Mouse (Mus musculus): ENCODE results near the gene Ywhae. TPM values are rescaled to one million over a fixed set of nuclear protein-coding genes. Genes with fewer than 3 reads are reported as not detected.

The Ywhae gene
- total RNA-seq, 2 experiments from 2014 or later, result 517 to 578 TPM

GRCm38 (mm10) chr11:75794602-75795320 is 62.1 kb downstream of the Ywhae start:
- no peak for DNase-seq (ENCODE audit: low spot score)

- DNase-seq (ENCODE audit: low spot score), result no peak
These were observed 62.6 kb downstream of the Ywhae start for GRCm38 (mm10) chr11:75795321-75795636.

- no peak for DNase-seq (ENCODE audit: low spot score)
These were observed 63.4 kb downstream of the Ywhae start, which contains the start of gene Doc2b for GRCm38 (mm10) chr11:75796029-75796445. Gene Doc2b (minus strand): TSS chr11:75796049.

- no peak for DNase-seq (ENCODE audit: low spot score)
These were observed 64.0 kb downstream of the Ywhae start for GRCm38 (mm10) chr11:75796536-75797246.

GRCm38 (mm10) chr11:75801369-75801768 is 68.7 kb downstream of the Ywhae start:
- DNase-seq (ENCODE audit: low spot score), result no peak

GRCm38 (mm10) chr11:75801771-75802550 is 69.3 kb downstream of the Ywhae start:
- DNase-seq (ENCODE audit: low spot score), result no peak

- DNase-seq (ENCODE audit: low spot score), result no peak
These were observed 74.8 kb downstream of the Ywhae start for GRCm38 (mm10) chr11:75807486-75807885.

GRCm38 (mm10) chr11:75810526-75810925 is 77.9 kb downstream of the Ywhae start:
- no peak for DNase-seq (ENCODE audit: low spot score)

- DNase-seq (ENCODE audit: low spot score), result peak; percentile 63
These were observed 79.2 kb downstream of the Ywhae start for GRCm38 (mm10) chr11:75811900-75812299.

GRCm38 (mm10) chr11:75813085-75813484 is 80.4 kb downstream of the Ywhae start:
- DNase-seq (ENCODE audit: low spot score), result no peak

Other genes starting within 250 kb of the Ywhae start
- 10 to 100 TPM; 70.1 to 70.9 TPM for gene Prpf8, start 246.1 kb upstream of the Ywhae start, total RNA-seq (2021)
- 10 to 100 TPM; 31.5 to 32.4 TPM for gene Rilp, start 222.8 kb upstream of the Ywhae start, total RNA-seq (2021)
- gene Scarf1, start 219.3 kb upstream of the Ywhae start, total RNA-seq (2021), result 1 to 10 TPM; 2.4 to 3.3 TPM
- gene Slc43a2, start 201.2 kb upstream of the Ywhae start, total RNA-seq (2021), result 10 to 100 TPM; 24.0 to 32.2 TPM
- 100 to 1,000 TPM; 168 to 172 TPM for gene Pitpna, start 144.8 kb upstream of the Ywhae start, total RNA-seq (2021)
- 10 to 100 TPM; 24.6 to 25.0 TPM for gene Inpp5k, start 101.9 kb upstream of the Ywhae start, total RNA-seq (2021)
- 10 to 100 TPM; 32.6 to 40.7 TPM for gene Myo1c, start 82.4 kb upstream of the Ywhae start, total RNA-seq (2021)
- 10 to 100 TPM; 50.3 to 60.6 TPM for gene Crk, start 53.6 kb upstream of the Ywhae start, total RNA-seq (2021)
- gene Doc2b, start 63.2 kb downstream of the Ywhae start, total RNA-seq (2021), result 1 to 10 TPM in 1 of 2 experiments, under 1 TPM in 1; 0.45 to 2.7 TPM
- gene Rph3al, start 205.6 kb downstream of the Ywhae start, total RNA-seq (2021), result 10 to 100 TPM; 14.2 to 14.9 TPM